Mouse (Mus musculus): Measurements from ENCODE around the gene Gm45261. TPM values are rescaled to one million over a fixed set of nuclear protein-coding genes. Genes with fewer than 3 reads are reported as not detected.

Gm45261 gene
- polyA plus RNA-seq, 1 experiment from 2014 or later, result not detected

DNA sequence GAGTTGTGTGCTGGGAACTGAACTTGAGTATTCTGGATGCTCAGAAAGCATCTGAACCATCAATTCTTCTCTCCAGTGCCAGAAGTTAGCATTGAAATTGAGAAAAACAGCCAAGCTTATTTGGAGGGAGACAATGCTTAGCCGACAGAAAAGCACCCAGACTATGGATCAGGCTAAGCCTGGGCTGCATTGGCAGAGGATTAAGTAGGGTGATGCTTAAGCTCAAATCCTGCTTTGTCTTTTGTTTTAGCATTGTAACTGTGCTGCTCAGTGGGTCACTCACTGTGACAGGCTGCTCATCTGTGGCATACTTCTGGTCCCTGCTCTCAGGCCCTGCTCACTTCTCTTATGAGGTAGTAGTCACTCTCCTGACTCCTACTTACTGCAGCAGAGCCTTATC lies 36.6 kb downstream of the Gm45261 start:
- Histone ChIP-seq H3K9me3 (ENCODE audit: control insufficient read depth, low read length) (no peaks in the 10 kb centered on the region), H3K27me3 (ENCODE audit: control insufficient read depth, insufficient read depth, low read length) (no peaks in the 10 kb centered on the region), H3K4me2 (replicated peaks; ENCODE audit: low read depth, low read length) (no peak overlapping the region), H3K4me3 (ENCODE audit: low read length) (no peak overlapping the region), H3K4me1 (ENCODE audit: control insufficient read depth, insufficient read depth, low read length) (no peaks in the 10 kb centered on the region), H3K27ac (ENCODE audit: low read depth, low read length) (no peak overlapping the region), H3K9ac (ENCODE audit: low read depth, low read length) (no peak overlapping the region), H3K36me3 (ENCODE audit: control insufficient read depth, insufficient read depth, low read length) (no peaks in the 10 kb centered on the region)
- ATAC-seq (ENCODE audit: low FRiP score, low TSS enrichment), result no peak
- WGBS, result 83% methylated on average over 1 of the region's 1 CpGs

DNA sequence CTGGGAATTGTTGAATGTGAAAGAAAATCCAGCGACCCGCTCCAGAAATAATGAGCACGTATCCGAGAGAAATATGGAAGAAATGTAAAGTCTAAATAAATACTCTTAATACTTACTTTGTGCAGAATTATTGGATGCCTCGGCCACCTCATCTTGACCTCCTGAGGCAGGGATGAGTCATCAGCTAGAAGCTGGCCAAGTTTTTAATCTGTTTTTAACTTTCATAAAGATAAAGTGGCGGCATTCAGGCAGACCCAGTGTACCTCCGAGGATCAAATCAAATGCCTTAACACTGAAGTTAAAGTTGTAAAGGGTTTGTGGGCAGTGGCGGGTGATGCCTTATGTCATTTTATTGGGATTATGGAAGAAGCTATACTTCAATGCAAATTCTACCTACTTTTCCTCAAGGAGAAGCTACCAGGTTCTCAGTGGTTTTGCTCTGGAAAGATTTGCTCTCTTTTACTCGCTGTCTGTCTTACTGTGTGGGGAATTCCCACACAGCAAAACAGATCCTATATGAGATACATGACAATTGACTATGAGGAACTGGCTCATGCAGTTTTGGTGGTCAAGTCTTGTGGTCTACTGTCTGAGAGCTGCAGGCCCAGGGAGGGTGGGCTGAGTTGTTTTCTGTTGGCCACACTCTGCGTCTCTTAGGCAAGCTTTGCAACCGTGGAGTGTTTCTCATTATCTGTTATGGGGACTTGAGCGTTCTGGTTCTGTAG lies 42.8 kb downstream of the Gm45261 start:
- Histone ChIP-seq H3K4me1 (ENCODE audit: control insufficient read depth, insufficient read depth, low read length) (no peaks in the 10 kb centered on the region), H3K36me3 (ENCODE audit: control insufficient read depth, insufficient read depth, low read length) (no peaks in the 10 kb centered on the region), H3K27me3 (ENCODE audit: control insufficient read depth, insufficient read depth, low read length) (no peaks in the 10 kb centered on the region), H3K9ac (ENCODE audit: low read depth, low read length) (no peak overlapping the region), H3K27ac (ENCODE audit: low read depth, low read length) (no peak overlapping the region), H3K9me3 (ENCODE audit: control insufficient read depth, low read length) (no peaks in the 10 kb centered on the region), H3K4me3 (ENCODE audit: low read length) (no peak overlapping the region), H3K4me2 (replicated peaks; ENCODE audit: low read depth, low read length) (no peak overlapping the region)
- no peak for ATAC-seq (ENCODE audit: low FRiP score, low TSS enrichment)
- WGBS, result 89% methylated on average over 12 of the region's 12 CpGs

DNA sequence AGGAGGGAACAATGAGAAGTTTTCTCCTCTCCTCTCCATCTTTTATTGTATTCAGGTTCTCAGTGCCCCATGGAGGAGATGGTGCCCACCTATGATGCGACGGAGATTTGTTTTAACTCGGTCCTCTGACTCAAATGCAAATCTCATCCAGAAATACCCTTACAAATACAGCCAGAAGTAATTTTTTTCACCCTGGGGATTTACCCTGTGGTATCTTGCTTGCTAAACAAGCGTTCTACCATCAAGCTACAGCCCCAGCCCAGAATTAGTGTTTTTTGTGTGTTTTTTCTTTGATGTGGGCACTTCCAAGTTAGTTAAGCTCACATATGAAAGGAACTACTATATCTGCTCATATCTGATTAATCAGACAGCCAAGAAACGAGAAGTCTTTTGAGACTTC lies 44.9 kb downstream of the Gm45261 start:
- Histone ChIP-seq H3K4me3 (ENCODE audit: low read length) (no peak overlapping the region), H3K27me3 (ENCODE audit: control insufficient read depth, insufficient read depth, low read length) (no peaks in the 10 kb centered on the region), H3K9ac (ENCODE audit: low read depth, low read length) (no peak overlapping the region), H3K36me3 (ENCODE audit: control insufficient read depth, insufficient read depth, low read length) (no peaks in the 10 kb centered on the region), H3K4me1 (ENCODE audit: control insufficient read depth, insufficient read depth, low read length) (no peaks in the 10 kb centered on the region), H3K27ac (ENCODE audit: low read depth, low read length) (no peak overlapping the region), H3K4me2 (replicated peaks; ENCODE audit: low read depth, low read length) (no peak overlapping the region), H3K9me3 (ENCODE audit: control insufficient read depth, low read length) (no peaks in the 10 kb centered on the region)
- 76% methylated on average over 5 of the region's 5 CpGs for WGBS
- ATAC-seq (ENCODE audit: low FRiP score, low TSS enrichment), result no peak

DNA sequence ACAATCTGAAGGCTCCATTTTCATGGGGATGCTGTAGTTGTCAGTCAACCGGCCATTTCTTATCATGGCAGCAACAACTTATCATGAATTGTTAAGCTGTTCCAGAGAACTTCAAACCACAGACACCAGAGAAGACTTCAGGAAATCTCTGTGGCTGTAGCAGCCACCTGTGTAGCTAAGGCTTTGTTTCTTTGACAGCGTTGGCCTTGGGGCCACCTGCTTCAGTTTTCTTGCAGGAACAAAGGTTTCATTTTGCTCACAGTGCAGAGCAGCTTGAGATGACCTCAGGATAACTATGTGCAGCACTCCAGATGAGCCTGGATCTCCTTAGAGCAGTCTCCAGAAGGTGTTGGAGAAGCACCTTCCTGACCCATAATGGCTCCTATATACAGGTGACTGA lies 48.7 kb downstream of the Gm45261 start:
- Histone ChIP-seq H3K36me3 (ENCODE audit: control insufficient read depth, insufficient read depth, low read length) (no peaks in the 10 kb centered on the region), H3K27ac (ENCODE audit: low read depth, low read length) (no peak overlapping the region), H3K4me2 (replicated peaks; ENCODE audit: low read depth, low read length) (no peak overlapping the region), H3K9me3 (ENCODE audit: control insufficient read depth, low read length) (no peaks in the 10 kb centered on the region), H3K4me3 (ENCODE audit: low read length) (no peak overlapping the region), H3K27me3 (ENCODE audit: control insufficient read depth, insufficient read depth, low read length) (no peaks in the 10 kb centered on the region), H3K4me1 (ENCODE audit: control insufficient read depth, insufficient read depth, low read length) (no peaks in the 10 kb centered on the region), H3K9ac (ENCODE audit: low read depth, low read length) (no peak overlapping the region)
- 91% methylated on average over 2 of the region's 2 CpGs for whole genome bisulfite sequencing
- ATAC-seq (ENCODE audit: low FRiP score, low TSS enrichment), result no peak

DNA sequence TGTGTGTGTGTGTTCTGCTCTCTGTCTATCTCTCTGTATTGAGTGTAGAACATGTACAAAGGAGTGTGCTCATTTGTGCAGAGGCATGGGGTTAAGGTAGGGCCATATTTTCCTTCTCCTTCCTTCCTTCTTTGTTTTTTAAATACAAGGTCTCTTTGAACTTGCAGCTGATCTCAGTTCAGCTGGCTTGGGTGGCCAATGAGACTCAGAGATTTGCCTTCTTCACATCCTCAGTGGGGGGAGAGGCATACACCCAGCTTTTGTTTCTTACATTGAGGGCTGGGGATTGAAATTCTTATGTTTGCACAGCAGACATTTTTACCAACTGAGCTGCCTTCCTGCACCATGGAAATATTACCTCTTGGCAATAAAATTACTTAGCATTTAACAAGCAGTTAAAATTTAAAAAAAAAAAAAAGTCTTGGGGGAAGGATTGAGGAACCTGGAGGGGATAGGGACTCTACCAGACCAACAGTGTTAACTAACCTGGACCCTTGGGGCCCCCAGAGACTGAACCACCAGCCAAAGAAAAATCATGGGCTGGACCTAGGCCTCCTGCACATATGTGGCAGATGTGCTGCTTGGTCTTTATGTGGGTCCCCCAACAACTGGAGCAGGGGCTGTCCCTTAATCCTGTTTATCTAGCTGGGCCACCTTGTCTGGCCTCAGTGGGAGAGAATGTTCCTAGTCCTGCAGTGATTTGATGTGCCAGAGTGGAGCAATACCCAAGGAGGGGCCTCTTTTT lies 50.8 kb downstream of the Gm45261 start:
- H3K27ac ChIP-seq (ENCODE audit: low read depth, low read length), result no peak overlapping the region
- ATAC-seq (ENCODE audit: low FRiP score, low TSS enrichment), result 0 out of 2 replicates have a peak, but pooled peaks have one; percentile 35
- no peak overlapping the region for H3K4me2 ChIP-seq (replicated peaks; ENCODE audit: low read depth, low read length)
- H3K36me3 ChIP-seq (ENCODE audit: control insufficient read depth, insufficient read depth, low read length), result no peaks in the 10 kb centered on the region
- H3K4me3 ChIP-seq (ENCODE audit: low read length), result no peak overlapping the region
- no peak overlapping the region for H3K9ac ChIP-seq (ENCODE audit: low read depth, low read length)
- H3K4me1 ChIP-seq (ENCODE audit: control insufficient read depth, insufficient read depth, low read length), result no peaks in the 10 kb centered on the region
- no peaks in the 10 kb centered on the region for H3K27me3 ChIP-seq (ENCODE audit: control insufficient read depth, insufficient read depth, low read length)
- H3K9me3 ChIP-seq (ENCODE audit: control insufficient read depth, low read length), result no peaks in the 10 kb centered on the region

DNA sequence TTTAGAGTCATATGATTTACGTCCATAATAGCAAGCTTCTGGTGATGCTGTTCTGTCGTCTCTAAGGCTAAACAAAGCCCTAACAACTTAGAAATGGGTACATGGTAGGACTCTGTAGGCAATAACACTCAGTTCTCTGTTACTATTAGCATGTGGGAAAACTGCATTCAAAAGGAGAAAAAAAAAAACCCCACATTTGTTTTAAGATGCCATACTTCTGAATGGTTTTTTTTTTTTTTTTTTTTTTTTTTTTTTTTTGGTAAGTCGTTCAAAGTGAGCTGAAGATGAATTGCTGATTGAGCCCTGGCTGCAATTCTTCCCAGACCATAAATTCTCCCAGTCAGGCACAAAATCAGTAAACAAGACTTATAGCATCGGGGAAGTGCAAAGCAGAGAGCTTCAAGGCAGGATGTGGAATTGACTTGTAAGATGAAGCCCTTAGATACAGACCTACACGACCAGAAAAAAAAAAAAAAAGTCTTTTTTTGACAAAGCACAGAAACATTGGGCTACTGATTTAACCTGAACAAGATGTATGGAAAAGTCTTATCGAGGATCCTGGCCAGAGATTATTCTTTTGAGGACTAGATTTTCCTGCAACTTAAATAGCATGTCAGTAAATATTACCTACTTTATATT lies 51.7 kb downstream of the Gm45261 start:
- 38% methylated on average over 6 of the region's 6 CpGs for WGBS
- Histone ChIP-seq H3K4me3 (ENCODE audit: low read length) (no peak overlapping the region), H3K4me1 (ENCODE audit: control insufficient read depth, insufficient read depth, low read length) (no peaks in the 10 kb centered on the region), H3K9ac (ENCODE audit: low read depth, low read length) (no peak overlapping the region), H3K36me3 (ENCODE audit: control insufficient read depth, insufficient read depth, low read length) (no peaks in the 10 kb centered on the region), H3K27me3 (ENCODE audit: control insufficient read depth, insufficient read depth, low read length) (no peaks in the 10 kb centered on the region), H3K27ac (ENCODE audit: low read depth, low read length) (no peak overlapping the region), H3K9me3 (ENCODE audit: control insufficient read depth, low read length) (no peaks in the 10 kb centered on the region), H3K4me2 (replicated peaks; ENCODE audit: low read depth, low read length) (no peak overlapping the region)
- ATAC-seq (ENCODE audit: low FRiP score, low TSS enrichment), result no peak

DNA sequence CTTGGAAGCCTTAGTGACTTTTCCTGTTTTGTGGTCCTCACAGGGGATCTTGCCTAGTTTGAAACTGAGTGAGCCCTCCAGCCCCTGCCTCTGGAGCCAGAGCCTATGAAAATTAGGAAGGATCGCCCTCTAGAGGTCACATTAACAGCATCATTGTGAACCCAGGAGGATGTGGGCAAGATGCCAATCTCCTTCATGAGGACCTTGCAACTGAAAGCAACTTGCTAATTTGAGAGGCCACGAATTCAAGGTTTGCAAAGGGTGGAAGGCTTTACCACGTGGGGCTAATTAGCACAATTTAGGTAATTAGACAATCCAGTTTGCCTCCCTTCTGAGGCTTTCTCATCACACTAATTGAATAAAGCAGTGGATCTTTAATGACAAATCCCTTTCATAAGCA lies 52.7 kb downstream of the Gm45261 start:
- 3% methylated on average over 3 of the region's 3 CpGs for WGBS
- ATAC-seq (ENCODE audit: low FRiP score, low TSS enrichment), result peak; percentile 60; the same call in 1 of the 2 replicates
- H3K27me3 ChIP-seq (ENCODE audit: control insufficient read depth, insufficient read depth, low read length), result no peaks in the 10 kb centered on the region
- H3K27ac ChIP-seq (ENCODE audit: low read depth, low read length), result no peak overlapping the region
- no peaks in the 10 kb centered on the region for H3K36me3 ChIP-seq (ENCODE audit: control insufficient read depth, insufficient read depth, low read length)
- no peak overlapping the region for H3K4me3 ChIP-seq (ENCODE audit: low read length)
- H3K4me1 ChIP-seq (ENCODE audit: control insufficient read depth, insufficient read depth, low read length), result no peaks in the 10 kb centered on the region
- H3K9me3 ChIP-seq (ENCODE audit: control insufficient read depth, low read length), result no peaks in the 10 kb centered on the region
- H3K4me2 ChIP-seq (replicated peaks; ENCODE audit: low read depth, low read length), result no peak overlapping the region
- no peak overlapping the region for H3K9ac ChIP-seq (ENCODE audit: low read depth, low read length)

DNA sequence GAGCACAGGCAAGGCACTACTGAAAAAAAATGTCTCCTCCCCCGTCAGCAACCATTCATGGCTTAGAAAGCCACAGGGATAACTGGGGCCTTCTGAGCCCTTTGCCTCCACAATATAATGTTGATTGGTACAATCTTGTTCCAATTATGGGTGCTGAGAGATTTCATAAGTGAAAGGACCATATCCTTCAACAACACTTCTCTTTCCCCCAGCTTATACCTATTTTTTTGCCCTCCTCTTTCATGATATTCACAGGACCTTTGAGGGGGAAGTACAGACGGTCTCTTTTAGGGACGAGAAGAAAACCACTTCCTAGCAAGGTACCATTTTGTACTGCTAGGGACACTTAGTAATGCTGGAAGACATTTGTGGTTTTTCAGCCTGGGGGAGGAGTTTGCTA lies 57.1 kb downstream of the Gm45261 start:
- no peak overlapping the region for H3K4me2 ChIP-seq (replicated peaks; ENCODE audit: low read depth, low read length)
- no peak for ATAC-seq (ENCODE audit: low FRiP score, low TSS enrichment)
- no peak overlapping the region for H3K9ac ChIP-seq (ENCODE audit: low read depth, low read length)
- H3K4me1 ChIP-seq (ENCODE audit: control insufficient read depth, insufficient read depth, low read length), result no peaks in the 10 kb centered on the region
- WGBS, result 79% methylated on average over 3 of the region's 3 CpGs
- no peak overlapping the region for H3K27ac ChIP-seq (ENCODE audit: low read depth, low read length)
- H3K4me3 ChIP-seq (ENCODE audit: low read length), result no peak overlapping the region
- no peaks in the 10 kb centered on the region for H3K27me3 ChIP-seq (ENCODE audit: control insufficient read depth, insufficient read depth, low read length)
- H3K9me3 ChIP-seq (ENCODE audit: control insufficient read depth, low read length), result no peaks in the 10 kb centered on the region
- H3K36me3 ChIP-seq (ENCODE audit: control insufficient read depth, insufficient read depth, low read length), result no peaks in the 10 kb centered on the region

DNA sequence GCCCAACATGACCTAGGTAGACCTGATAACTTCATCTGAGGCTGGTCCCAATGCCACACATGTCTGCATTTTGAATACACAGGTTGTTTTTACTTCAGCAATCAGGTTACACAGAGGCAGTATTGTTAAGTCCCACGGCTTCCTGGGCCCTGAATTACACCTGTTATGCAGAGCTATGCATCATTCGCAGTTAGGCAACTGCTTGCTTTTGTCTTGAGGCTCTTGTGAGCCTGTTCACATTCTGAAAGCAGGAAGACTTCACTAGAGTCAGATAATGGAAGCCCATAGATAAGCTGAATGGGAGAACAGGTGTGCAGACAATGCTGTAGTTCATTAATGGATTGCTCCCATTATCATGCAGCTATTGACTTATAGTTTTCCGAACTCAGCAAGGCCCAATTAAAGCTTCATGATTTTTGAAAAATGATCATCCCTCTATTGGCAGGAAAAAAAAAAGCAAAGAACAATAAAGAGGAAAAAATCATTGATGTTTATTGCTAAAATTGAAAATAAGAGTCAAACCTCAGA lies 57.8 kb downstream of the Gm45261 start:
- no peak for ATAC-seq (ENCODE audit: low FRiP score, low TSS enrichment)
- Histone ChIP-seq H3K36me3 (ENCODE audit: control insufficient read depth, insufficient read depth, low read length) (no peaks in the 10 kb centered on the region), H3K4me3 (ENCODE audit: low read length) (no peak overlapping the region), H3K9me3 (ENCODE audit: control insufficient read depth, low read length) (no peaks in the 10 kb centered on the region), H3K9ac (ENCODE audit: low read depth, low read length) (no peak overlapping the region), H3K4me2 (replicated peaks; ENCODE audit: low read depth, low read length) (no peak overlapping the region), H3K27me3 (ENCODE audit: control insufficient read depth, insufficient read depth, low read length) (no peaks in the 10 kb centered on the region), H3K27ac (ENCODE audit: low read depth, low read length) (no peak overlapping the region), H3K4me1 (ENCODE audit: control insufficient read depth, insufficient read depth, low read length) (no peaks in the 10 kb centered on the region)
- WGBS, result 78% methylated on average over 3 of the region's 3 CpGs
